Mouse (Mus musculus) mature B cell (primary cell): Measurements from ENCODE around the gene Slc9a1.

ENCODE experiments used
- in situ Hi-C: fragments of 300-500 bp; cut with MboI; formaldehyde crosslinking; loops from 2 replicates; pipeline ENCODE4 v1.14.3; 2019

Slc9a1 gene

DNA sequence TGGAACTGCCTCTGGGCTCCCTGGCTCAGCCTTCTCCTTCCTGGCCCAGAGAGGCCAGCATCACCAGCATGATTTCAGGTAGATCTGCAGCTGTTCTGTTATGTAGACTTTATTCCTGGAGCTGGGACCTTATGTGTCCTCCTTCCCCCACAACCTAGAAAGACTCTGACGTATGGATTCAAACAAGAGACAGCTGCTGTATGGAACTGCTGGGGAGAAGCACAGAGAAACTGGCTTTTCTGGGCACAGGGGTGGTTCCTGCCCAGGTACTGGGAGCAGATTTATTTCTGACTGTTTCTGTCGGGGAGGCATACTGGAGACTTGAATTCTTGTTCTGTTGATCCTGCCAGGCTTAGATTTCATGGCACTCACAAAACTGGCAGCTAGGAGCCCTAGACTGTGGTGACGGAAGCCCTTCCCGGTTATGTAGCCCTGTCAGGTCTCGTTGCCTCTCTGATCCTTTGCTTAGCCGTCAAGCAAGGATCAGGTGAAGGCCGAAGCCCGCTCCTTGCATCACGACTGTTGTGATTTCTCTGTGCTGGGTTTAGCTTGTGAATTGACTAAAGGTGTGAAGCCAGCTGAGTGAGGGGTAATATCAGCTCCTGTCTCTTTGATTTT, 34.2 kb downstream of the Slc9a1 start:
- in situ Hi-C loops = no loop called here

- in situ Hi-C loops = no loop called here
These were observed 34.8 kb downstream of the Slc9a1 start for GRCm38 (mm10) chr4:133404256-133404655.

GRCm38 (mm10) chr4:133406313-133407056, 37.0 kb downstream of the Slc9a1 start:
- in situ Hi-C loops = no loop called here

- in situ Hi-C loops = no loop called here
These were observed 37.7 kb downstream of the Slc9a1 start for GRCm38 (mm10) chr4:133407114-133407787.

GRCm38 (mm10) chr4:133408006-133408405, 38.5 kb downstream of the Slc9a1 start:
- in situ Hi-C loops = no loop called here

GRCm38 (mm10) chr4:133410994-133411393, 41.5 kb downstream of the Slc9a1 start:
- in situ Hi-C loops = no loop called here

- in situ Hi-C loops = no loop called here
These were observed 42.6 kb downstream of the Slc9a1 start for GRCm38 (mm10) chr4:133412096-133412495.

DNA sequence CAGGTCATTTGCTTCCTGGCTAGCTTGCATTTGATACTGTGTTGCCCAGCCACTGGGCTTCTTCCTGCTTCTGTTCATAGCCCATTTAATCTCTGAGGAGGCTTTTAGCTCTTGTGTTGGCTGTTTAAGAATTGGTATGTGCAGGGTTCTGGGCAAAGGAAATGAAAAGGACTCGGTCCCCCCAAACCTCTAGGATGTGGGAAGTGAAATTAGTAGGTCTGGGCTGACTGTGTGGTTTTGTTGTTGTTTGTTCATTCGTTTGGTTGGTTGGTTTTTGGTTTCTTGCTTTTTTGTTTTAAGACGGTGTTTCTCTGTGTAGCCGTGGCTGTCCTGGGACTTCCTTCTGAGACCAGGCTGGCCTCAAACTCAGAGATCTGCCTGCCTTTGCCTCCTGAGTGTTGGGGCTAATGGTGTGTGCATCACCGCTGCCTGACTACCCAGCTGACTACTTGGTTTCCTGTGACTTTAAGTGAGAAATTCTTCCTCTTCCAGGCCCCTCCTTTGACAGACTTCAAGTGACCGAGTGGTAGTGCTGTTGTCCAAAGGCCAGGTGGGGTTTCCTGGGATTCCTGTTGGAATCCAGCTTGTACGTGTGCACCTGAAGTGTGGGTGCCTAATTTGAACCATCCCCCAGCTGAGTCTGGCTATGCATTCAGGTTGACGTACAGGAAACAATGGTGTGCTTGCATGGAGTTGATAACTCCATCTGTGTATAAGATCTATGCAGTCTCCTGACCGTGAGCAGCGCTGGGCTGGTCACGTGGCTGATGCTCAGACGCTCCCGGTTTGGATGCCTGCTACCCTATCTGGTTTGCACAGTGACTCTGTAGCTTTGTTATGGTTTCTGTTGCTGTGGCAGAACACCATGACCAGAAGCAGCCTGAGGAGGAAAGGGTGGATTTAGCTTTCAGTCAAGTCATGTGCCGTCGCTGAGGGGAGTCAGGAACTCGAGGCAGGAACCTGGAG, 43.4 kb downstream of the Slc9a1 start:
- in situ Hi-C loops = no loop called here

DNA sequence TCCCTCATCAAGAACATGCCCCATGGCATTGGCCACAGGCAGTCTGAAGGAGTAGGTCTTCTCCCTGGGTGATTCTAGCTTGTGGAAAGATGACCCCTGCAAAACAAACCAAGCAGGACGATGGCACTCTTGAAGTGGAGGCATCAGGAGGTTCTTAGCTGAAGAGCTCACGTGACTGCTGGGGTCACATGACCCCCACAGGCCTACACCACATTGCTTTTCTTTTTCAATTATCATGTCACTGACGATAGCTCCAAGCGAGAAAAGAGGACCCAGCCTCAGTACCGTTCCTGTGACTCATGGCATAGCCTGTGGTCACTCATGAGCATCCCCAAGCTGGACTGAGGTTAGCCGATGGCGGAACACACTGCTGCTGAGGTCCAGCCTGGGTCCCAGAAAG, 44.1 kb downstream of the Slc9a1 start:
- in situ Hi-C loops = no loop called here

- in situ Hi-C loops = no loop called here
These were observed 45.4 kb downstream of the Slc9a1 start for GRCm38 (mm10) chr4:133414920-133415319.

DNA sequence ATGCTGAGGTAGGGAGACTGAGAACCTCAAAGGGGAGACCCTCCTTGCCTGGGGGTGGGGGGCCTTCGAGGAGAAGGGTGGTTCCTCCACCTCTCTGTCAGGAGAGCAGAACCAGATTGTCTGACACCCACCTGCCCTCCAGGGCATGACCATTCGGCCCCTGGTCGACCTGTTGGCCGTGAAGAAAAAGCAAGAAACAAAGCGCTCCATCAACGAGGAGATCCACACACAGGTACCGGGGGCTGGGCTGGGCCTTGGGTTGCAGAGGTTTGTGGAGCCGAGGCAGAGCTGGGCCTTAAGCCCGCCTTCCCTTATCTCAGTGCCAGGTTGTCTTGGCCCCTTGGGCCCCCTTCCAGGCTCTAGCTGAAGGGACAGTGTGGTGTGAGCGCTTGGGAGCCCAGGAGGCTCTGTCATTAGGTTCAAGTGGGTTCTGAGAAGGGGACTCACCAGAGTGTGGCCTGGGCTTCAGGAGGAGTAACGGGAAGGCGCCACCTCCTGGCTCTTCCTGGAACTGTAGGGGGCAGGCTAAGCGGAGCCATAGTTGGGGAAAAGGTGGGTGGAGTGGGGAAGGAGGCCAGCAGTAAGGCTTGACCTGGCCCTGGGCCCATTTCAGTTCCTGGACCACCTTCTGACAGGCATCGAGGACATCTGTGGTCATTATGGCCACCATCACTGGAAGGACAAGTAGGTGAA, 50.0 kb downstream of the Slc9a1 start:
- in situ Hi-C loops = no loop called here

DNA sequence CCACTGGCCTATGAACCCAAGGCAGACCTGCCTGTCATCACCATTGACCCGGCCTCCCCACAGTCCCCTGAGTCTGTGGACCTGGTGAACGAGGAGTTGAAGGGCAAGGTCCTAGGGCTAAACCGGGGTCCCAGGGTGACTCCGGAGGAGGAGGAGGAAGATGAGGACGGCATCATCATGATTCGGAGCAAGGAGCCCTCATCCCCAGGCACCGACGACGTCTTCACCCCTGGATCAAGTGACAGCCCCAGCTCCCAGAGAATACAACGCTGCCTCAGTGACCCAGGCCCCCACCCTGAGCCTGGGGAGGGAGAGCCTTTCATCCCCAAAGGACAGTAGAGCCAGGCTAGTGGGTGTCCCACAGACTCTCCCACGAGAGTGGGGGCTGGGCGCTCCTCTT, 52.5 kb downstream of the Slc9a1 start:
- in situ Hi-C loops = no loop called here

DNA sequence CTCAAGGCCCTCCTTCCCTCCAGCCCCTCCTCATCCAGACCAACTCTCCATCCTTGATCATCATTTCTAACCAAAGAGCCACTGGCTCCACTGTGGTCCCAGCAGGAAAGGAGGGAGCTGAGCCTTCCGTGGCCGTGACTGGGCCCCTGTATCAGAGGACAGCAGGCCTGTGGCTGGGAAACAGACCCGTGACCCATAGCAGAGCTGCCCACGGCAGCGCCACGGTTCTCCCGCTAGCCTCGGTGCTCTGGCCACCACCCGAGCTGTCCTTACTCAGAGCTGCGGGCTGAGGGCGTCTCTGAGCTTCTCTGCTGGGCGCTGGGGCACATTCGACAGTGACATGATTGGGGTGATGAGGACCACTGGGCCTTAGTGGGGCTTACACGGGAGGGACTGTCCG, 53.1 kb downstream of the Slc9a1 start:
- in situ Hi-C loops = no loop called here

DNA sequence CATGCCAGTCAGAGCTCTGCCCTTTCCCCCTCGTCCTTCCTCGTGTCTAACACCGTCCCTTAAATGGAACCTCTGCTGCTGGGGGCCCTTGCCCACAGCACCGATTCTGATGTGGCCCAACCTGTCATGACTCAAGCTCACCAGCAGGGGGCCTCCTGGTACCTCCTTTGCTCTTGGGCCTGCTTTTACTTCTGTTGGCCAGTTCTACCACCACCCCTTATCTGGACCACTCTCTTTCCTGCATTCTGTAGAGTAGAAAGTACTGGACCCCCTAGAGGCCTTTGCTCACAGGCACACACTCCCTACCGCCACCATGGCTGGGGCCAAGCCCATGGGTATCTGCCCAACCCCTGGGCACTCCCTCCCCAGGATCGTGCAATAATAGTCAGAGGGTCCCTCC, 53.6 kb downstream of the Slc9a1 start:
- in situ Hi-C loops = no loop called here

GRCm38 (mm10) chr4:133423691-133424090, 54.2 kb downstream of the Slc9a1 start:
- in situ Hi-C loops = no loop called here

GRCm38 (mm10) chr4:133424100-133424499, 54.6 kb downstream of the Slc9a1 start:
- in situ Hi-C loops = no loop called here

GRCm38 (mm10) chr4:133426141-133426540, 56.6 kb downstream of the Slc9a1 start:
- in situ Hi-C loops = no loop called here

- in situ Hi-C loops = no loop called here
These were observed 62.0 kb downstream of the Slc9a1 start for GRCm38 (mm10) chr4:133431508-133431907.

- in situ Hi-C loops = no loop called here
These were observed 63.2 kb downstream of the Slc9a1 start for GRCm38 (mm10) chr4:133432560-133433171.

DNA sequence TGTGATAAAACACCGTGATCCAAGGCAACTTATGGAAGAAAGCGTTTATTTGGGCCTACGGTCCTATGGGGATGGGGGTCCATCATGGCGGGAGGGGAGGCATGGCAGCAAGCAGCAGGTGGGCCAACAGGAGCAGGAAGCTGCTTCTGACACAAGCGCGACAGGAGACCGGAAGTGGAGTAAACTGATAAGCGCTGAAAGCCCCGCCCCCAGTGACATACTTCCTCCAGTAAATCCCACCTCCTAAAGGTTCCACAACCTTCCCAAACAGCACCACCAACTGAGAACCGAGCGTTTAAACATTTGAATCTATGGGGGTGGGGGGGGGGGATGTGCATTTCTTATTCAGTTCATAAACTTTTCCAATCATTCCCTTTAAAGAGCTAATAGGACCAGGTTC, 66.4 kb downstream of the Slc9a1 start:
- in situ Hi-C loops = no loop called here
